Mouse (Mus musculus) embryo, embryonic 11 days (tissue): Measurements from ENCODE around the gene Snx29.

Experiments
- DNase-seq: peaks from one replicate; pipeline ENCODE4 v3.0.0-alpha.2; 2015

Snx29 gene

GRCm38 (mm10) chr16:11603667-11604422, 281.1 kb downstream of the Snx29 start:
- DNase-seq = peak; percentile 29

- no peak for DNase-seq
Observed at GRCm38 (mm10) chr16:11612526-11613126, 289.9 kb downstream of the Snx29 start.

DNA sequence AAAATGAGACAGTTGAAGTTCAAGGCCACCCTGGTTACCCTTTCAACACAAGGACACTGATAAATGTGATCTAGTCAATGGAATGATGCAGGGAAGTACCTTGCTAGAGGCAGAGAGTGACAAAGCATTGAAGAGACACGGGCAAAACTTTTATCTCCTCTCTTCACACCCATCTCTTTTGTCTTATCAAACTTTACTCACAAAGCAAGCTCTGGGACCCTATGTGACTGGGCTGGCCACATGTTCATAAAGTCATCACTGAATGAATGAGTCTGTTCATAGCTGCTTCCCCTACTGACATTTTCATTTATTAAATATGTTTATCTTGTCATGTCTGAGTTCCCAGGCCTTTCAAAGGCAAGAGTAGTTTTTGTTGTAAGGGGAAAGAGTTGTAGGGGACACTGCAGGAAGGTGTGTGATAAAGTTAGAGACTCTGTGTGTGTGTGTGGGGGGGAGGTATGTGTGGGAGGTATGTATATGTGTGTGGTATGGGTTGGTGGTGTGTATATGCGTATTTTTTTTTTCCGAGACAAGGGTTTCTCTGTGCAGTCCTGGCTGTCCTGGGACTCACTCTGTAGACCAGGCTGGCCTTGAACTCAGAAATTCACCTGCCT, 291.8 kb downstream of the Snx29 start:
- no peak for DNase-seq

DNA sequence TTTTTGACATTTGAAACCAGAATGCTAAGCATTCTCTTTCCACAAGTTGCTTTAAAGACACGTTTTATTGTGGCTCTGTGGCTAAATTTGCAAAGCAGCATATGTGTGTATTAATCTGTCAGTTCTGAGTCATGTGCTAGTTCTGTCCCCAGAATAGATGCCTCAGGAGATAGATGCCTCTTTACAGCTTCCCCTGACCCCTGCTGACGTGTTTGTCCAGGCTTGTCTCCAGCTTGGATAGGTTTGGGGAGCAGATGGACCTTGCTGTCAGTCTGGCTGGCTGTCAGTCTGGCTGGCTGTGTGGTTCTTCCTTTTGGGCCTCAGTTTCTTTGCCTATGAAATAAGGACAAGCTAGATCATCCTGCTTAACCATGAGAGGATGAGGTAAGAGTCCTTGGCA, 292.9 kb downstream of the Snx29 start:
- no peak for DNase-seq

DNA sequence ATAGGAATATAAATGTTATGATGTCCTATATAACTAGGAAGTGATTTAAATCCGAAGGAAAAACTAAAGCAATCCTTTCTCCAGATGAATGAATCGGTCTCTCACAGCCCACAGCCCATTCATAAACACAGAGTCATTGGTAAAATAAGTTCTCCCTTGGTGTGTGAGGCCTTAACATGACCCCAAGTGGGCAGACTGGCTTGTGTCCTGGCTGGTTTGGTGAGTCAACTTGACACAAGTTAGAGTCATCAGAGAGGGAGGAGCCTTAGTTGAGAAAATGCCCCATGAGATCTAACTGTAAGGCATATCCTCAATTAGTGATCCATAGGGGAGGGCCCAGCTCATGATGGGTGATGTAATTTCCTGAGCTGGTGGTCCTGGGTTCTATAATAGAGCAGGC, 297.2 kb downstream of the Snx29 start:
- no peak for DNase-seq

DNA sequence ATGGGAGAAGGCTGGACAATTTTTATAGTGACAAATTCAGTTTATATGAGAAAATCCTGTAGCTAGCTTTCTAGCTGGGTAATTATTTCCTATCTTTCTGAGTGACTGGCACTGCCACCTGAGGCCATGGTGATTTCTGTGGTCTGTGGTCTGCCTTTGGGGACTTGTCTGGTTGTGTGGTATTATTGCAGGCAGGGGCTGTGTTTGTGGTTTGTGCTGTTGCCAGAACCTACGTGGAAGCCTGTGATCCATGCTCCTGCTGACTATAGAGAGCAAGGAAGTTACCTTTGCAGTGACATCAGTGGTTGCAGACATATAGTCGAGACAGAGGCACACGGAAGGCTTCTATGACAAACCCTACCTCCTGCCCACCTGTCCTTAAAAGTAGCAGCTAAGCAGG, 298.3 kb downstream of the Snx29 start:
- DNase-seq = no peak

- no peak for DNase-seq
Observed at GRCm38 (mm10) chr16:11621664-11622063, 299.0 kb downstream of the Snx29 start.

DNA sequence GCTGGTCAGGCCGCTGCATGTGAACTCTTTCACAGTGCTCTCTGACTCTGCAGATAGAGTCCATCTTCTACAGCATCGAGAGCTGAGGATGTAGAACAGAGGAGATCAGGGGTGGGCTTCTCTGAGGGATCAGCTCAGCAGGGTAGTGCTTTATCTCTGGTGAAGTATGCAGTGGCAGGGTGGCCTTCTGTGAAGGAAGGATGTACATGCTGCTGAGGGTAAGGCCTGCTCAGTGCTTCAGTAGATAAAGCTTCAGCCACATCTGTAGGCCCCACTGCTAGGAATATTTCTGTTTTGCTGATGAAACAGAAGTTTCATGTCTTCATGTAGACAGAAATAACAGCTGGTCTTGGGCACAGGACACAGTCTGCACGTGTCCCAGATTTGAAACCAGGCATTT, 300.3 kb downstream of the Snx29 start:
- DNase-seq = no peak

GRCm38 (mm10) chr16:11624121-11624520, 301.4 kb downstream of the Snx29 start:
- DNase-seq = no peak

DNA sequence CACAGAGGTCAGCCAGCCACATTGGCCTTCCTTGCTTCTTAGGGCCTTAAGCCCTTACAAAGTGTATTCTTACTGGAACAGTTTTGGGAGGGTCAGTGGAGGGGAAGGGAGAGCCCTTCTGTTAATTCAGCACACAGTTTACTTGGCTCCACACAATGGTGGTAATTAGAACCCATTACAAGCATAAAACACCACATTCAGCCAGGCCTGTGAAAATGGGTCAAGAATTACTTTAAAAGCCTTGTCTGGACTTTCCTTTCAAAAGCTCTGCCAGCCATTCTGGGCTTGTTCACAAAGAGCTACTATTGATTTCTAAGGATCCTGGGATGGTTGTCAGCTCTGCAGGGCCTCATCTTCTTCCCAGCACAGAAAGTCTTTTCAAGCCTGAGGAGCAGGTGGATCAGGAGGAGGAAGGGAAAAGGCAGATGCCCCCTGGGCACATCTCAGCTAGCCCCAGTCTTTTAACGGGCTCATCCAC, 303.3 kb downstream of the Snx29 start:
- no peak for DNase-seq

GRCm38 (mm10) chr16:11626616-11627015, 303.9 kb downstream of the Snx29 start:
- no peak for DNase-seq

DNA sequence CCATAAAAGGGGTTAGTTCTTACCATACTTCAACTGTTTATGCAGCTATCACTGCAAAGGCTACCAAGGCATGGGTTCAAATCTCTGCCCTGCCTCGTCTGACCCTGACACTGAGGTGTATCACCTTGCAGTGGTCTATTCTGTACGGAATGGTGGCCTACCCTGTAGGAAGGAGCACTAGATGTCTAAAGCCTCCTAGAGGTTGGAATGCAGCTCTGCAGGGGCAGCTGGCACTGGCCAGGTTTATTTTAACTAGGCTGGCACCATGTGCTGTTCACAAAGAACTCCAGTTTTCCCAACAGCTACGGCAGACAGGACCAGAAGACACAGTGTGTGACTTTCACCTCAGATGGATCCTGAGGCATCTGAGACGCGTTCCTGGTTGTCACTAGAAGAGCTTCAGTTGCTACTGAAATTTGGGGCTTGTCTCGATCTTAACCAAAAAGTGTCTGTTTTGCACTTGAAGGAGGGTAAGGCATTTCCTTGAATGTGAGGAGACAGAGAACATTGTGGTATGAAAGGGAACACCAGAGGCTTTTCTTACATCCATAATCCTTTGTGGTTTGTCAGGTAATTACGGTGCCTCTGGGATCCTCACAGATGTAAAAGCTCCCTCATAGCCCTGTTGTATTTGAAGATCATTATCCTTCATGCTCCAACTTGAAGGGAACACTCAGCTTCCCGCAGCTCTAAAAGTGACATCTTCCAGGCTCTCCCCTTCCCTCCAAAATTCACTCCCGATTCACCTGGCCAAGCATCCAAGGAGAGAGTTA, 305.3 kb downstream of the Snx29 start:
- DNase-seq = no peak

DNA sequence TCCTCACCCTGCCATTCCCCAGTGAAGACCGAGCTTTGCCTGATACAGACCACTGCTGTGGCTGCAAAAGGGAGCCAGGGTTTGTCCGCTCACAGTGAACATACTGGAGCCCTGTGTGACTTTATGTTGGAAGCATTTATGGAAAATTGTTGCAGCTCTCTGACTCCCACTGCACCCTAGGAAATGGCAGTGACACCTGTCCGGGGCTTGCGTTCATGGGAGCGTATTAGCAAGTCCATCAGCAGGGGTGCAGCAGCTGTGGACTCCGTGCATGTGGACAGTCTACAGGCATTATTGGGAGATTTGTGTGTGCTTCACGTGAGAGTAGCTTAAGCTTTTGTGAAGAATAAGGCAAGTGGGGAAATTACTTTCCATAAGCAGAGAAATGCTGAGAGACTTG, 307.0 kb downstream of the Snx29 start:
- no peak for DNase-seq

DNA sequence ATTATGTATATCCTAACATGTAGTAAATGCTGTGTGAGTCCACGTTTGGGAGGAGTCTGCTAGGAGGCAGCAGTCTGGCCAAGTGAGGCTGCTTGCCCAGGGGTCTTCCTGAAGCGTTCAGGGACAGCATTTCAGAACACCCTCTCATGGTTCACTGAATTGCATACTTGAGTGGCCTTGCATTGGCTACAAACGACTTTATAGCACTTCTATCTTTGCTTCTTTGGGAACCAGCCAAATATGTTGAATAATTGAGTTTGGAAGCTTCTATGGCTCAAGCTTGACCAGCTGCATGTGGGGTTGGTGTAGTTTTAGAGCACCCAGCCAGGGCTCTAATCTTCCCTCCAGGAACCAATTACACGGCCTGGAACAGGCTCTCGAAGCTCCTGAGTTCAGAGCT, 307.8 kb downstream of the Snx29 start:
- DNase-seq = no peak

DNA sequence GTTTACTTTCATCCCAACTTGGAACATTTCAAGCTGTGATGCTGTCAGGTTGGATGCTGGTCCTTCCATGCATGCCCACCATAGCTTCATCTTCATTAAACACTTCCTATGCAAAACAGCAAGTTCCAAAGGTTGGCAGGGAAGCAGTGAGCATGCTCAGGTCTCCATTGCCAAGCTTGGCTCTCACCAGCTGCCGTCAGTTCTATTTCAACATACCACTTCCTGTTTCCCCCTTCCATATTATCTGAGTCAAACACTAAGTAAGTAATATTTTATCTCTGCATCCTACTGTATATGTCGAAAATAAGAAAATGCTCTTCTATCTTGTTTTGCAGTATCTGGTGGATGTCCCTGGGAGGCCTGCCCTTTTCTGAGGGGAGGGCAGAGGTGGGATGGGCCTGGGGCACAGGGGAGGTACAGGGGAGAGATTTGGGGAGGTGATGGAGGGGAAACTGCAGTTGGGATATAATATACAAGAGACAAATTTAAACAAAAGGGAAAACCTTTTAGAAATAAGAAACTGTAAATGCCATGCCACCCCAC, 309.6 kb downstream of the Snx29 start:
- no peak for DNase-seq

GRCm38 (mm10) chr16:11636196-11636733, 313.6 kb downstream of the Snx29 start:
- no peak for DNase-seq

DNA sequence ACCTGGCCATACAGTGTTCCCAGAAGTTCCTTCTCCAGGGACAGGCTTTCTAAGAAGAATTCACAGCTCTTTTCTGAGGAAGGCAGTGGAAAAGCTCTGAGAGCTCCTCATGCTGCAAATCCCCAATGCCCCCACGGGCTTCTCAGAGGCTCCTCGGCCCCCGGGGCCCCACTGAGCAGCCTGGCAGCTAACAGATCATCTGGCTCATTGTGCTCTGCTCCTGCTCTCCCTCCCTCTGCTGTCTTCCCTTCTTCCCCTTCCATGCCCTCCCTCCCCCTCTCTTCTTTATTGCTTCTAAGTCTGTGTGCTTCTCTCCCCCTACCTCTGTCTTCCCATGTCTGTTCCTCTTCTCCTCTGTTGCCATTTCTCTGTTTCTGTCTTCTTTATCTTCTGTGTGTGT, 314.2 kb downstream of the Snx29 start:
- peak; percentile 28 for DNase-seq

GRCm38 (mm10) chr16:11637794-11638193, 315.1 kb downstream of the Snx29 start:
- no peak for DNase-seq

DNA sequence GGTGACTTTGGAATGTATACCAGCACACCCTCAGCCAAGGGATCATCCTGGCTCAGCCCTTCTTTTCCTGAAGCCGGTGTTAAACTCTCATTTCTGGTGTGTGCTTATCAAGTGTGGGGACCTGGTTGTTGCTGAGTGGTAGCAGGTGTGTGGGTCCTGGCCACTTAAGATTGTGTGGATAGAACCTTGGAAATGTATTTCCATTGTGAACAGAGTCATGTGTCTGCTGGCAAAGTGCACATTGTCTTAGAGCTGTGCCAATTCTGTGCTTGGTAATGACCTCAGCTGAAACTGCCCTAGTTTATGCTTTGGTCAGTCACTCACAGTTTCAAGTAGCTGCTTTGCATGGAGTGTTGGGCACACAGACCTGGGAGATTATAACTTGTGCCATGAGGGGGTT, 316.0 kb downstream of the Snx29 start:
- DNase-seq = no peak

GRCm38 (mm10) chr16:11639936-11640335, 317.2 kb downstream of the Snx29 start:
- no peak for DNase-seq

DNA sequence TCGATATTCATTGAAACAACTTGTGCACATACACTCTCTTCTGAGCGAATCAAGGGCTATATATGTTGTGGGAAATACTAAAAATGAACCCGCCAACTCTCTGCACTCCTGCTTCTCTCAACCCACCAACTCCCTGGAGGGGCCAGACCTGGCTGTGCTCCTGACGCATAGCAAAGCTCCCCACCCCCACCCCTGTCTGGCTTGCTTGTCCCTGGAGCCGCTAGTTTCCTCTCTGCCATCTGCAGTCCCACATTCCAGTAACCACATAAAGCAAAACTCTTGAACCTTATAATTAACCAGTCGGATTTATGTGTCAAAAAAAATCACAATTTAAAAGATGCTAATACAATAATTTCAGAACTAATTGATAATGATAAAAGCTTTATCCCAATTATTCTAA, 320.9 kb downstream of the Snx29 start:
- DNase-seq = peak; percentile 36

GRCm38 (mm10) chr16:11644399-11644798, 321.7 kb downstream of the Snx29 start:
- no peak for DNase-seq

- DNase-seq = no peak
Observed at GRCm38 (mm10) chr16:11645668-11646067, 323.0 kb downstream of the Snx29 start.
